In genomic region chr8:56283936-56284335, GRCm38 (mm10) we compare ENCODE assay signal across 14 mouse cellular contexts.
"Had no signal": no experiment of that assay in that cellular context is flagged by ENCODE, and none has a peak within 500 bp of the region (broad histone marks: within the 10 kb centered on the region; RNA-seq: fewer than 3 reads in every experiment).

No protein-coding gene starts in this region.

- H3K4me2 ChIP-seq: lung, embryonic 15.5 days; midbrain, embryonic 11.5 days; midbrain, embryonic 13.5 days; midbrain, embryonic 15.5 days; neural tube, embryonic 12.5 days had no signal

- ATAC-seq: midbrain, embryonic 13.5 days; midbrain, embryonic 15.5 days had no signal

- H3K4me3 ChIP-seq: lung, embryonic 15.5 days; megakaryocyte, embryonic 14.5 days; midbrain, embryonic 13.5 days; midbrain, embryonic 15.5 days; neural tube, embryonic 12.5 days had no signal

- DNase-seq: lung, adult 2 months; lung, postnatal 14 days; lung, postnatal 36 days; right cerebral cortex, postnatal 14 days; thymus, adult 2 months; thymus, postnatal 25 days; thymus, postnatal 4 days had no signal

- H3K4me1 ChIP-seq: lung, embryonic 15.5 days; megakaryocyte, embryonic 14.5 days; midbrain, embryonic 13.5 days; midbrain, embryonic 15.5 days; neural tube, embryonic 12.5 days had no signal

- H3K9ac ChIP-seq: lung, embryonic 15.5 days; midbrain, embryonic 13.5 days; midbrain, embryonic 15.5 days; neural tube, embryonic 12.5 days had no signal

- H3K27me3 ChIP-seq: lung, embryonic 15.5 days; megakaryocyte, embryonic 14.5 days; midbrain, embryonic 13.5 days; midbrain, embryonic 15.5 days; neural tube, embryonic 12.5 days had no signal

- H3K27ac ChIP-seq: lung, embryonic 15.5 days; macrophage; midbrain, embryonic 13.5 days; midbrain, embryonic 15.5 days; neural tube, embryonic 12.5 days had no signal

- H3K36me3 ChIP-seq: lung, embryonic 15.5 days; midbrain, embryonic 13.5 days; midbrain, embryonic 15.5 days; neural tube, embryonic 12.5 days had no signal

- H3K9me3 ChIP-seq: lung, embryonic 15.5 days; midbrain, embryonic 13.5 days; midbrain, embryonic 15.5 days; neural tube, embryonic 12.5 days had no signal
